Mouse (Mus musculus) testis, adult 2 months (tissue): ENCODE results near the gene Gatad2a. TPM values are rescaled to one million over a fixed set of nuclear protein-coding genes. Genes with fewer than 3 reads are reported as not detected.

Experiments
- H3K27ac ChIP-seq: fragments of 200-500 bp; 2 replicates; pipeline ENCODE4 v1.5.1; 2012; ENCODE audit warnings: low read depth, low read length; ENCODE audit not compliant: control insufficient read depth, insufficient read depth
- H3K27me3 ChIP-seq: fragments of 200-500 bp; 2 replicates; pipeline ENCODE4 v1.6.1; 2012; ENCODE audit warnings: mild to moderate bottlenecking, low read length, moderate library complexity; ENCODE audit not compliant: control insufficient read depth, insufficient read depth
- H3K36me3 ChIP-seq: fragments of 200-500 bp; 2 replicates; pipeline ENCODE4 v1.6.1; 2012; ENCODE audit warnings: mild to moderate bottlenecking, low read length; ENCODE audit not compliant: control insufficient read depth, insufficient read depth
- H3K4me1 ChIP-seq: fragments of 200-500 bp; 2 replicates; pipeline ENCODE4 v1.6.1; 2012; ENCODE audit warnings: low read length; ENCODE audit not compliant: control insufficient read depth, insufficient read depth
- H3K4me3 ChIP-seq: fragments of 200-500 bp; 2 replicates; pipeline ENCODE4 v1.5.1; 2012; ENCODE audit warnings: low read depth, mild to moderate bottlenecking, low read length, moderate library complexity, mixed read lengths; ENCODE audit not compliant: control insufficient read depth
- CTCF ChIP-seq: fragments of 200-500 bp; IDR thresholded peaks from 2 replicates; pipeline ENCODE4 v1.5.1; 2012; ENCODE audit warnings: low read depth, mild to moderate bottlenecking, inconsistent platforms, low read length, moderate library complexity; ENCODE audit not compliant: control insufficient read depth, insufficient read depth, insufficient replicate concordance
- POLR2A ChIP-seq: fragments of 200-500 bp; IDR thresholded peaks from 2 replicates; pipeline ENCODE4 v1.6.1; 2012; ENCODE audit warnings: low read depth, mild to moderate bottlenecking, inconsistent platforms, low read length, moderate library complexity; ENCODE audit not compliant: control insufficient read depth
- polyA plus RNA-seq: library from polyadenylated mRNA; depleted of rRNA; stranded (reverse); fragments of >200 nt; gene quantifications from 2 replicates; pipeline ENCODE4 v1.2.3, GENCODE M21; 2012

The Gatad2a gene
- polyA plus RNA-seq, 1 experiment: 80.8 TPM

DNA sequence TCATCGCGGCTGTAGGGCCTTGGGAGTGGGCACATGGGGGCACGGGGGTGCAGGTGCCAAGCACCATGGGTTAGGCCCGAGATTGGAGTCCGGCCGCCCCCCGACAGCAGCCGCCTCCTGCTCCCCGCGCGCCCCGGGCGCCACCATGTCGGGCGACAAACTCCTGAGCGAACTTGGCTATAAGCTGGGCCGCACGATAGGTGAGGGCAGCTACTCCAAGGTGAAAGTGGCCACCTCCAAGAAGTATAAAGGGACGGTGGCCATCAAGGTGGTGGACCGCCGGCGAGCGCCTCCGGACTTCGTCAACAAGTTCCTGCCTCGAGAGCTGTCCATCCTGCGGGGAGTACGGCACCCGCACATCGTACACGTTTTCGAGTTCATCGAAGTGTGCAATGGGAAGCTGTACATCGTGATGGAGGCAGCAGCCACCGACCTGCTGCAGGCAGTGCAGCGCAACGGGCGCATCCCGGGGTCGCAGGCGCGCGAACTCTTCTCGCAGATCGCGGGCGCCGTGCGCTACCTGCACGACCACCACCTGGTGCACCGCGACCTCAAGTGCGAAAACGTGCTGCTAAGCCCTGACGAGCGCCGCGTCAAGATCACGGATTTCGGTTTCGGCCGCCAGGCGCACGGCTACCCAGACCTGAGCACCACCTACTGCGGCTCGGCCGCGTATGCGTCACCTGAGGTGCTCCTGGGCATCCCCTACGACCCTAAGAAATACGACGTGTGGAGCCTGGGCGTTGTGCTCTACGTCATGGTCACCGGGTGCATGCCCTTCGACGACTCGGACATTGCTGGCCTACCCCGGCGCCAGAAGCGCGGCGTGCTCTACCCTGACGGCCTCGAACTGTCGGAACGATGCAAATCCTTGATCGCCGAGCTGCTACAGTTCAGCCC, 93.8 kb downstream of the Gatad2a start, which contains the start of the genes Tssk6, Ndufa13 and Yjefn3:
Gene Tssk6, plus strand, starts transcription at position 22 of the 900 bp plus-strand sequence.
Gene Ndufa13, minus strand, starts transcription at position 396 of the 900 bp plus-strand sequence.
Gene Yjefn3, minus strand, starts transcription at position 550 of the 900 bp plus-strand sequence.
- H3K36me3 ChIP-seq: no peaks in the 10 kb centered on the region
- peak within 1 kb of the TSS; percentile 97 for H3K27ac ChIP-seq
- H3K27me3 ChIP-seq: no peaks in the 10 kb centered on the region
- H3K4me3 ChIP-seq: peak within 1 kb of the TSS; percentile 99
- H3K4me1 ChIP-seq: peaks cover 24% of the 10 kb centered on the region
- TF ChIP-seq POLR2A: peak; percentile 50
- no peak for TF ChIP-seq CTCF

DNA sequence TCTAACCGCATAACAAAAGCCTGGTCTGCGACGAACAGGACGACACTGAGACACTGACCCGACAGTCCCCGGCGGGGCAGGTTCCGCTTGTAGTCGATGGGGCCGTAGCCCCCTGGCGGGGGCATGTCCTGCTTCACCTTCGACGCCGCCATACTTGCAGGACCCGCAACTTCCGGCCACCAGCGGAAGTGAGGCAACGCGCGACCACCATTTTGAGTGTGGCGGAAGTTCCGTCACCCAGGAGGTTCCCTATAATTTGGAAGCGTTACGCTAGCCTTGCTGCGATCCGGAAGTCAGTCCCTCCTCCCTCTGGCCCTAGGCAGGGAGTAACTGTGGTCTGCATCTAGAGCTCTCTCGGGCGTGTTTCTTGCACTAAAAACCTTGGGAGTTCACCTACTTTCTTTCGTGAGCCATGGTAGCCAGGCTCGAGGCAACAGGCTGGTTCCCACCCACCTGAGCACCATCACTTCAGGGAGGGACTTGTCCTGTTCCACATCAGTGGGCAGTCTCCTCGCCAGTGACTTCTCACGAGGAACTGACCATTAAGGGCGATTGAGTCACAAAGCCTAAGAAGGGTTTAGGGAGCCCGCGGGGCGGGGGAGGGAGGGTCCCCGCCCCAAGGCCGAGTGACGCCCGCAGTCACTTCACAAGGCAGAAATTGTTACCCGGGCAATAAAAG, 94.6 kb downstream of the Gatad2a start:
- TF ChIP-seq POLR2A: peak; percentile 80
- TF ChIP-seq CTCF: peak; percentile 38; the same call in 1 of the 2 replicates
- H3K4me3 ChIP-seq: peak overlapping the region; percentile 99
- peak overlapping the region; percentile 97 for H3K27ac ChIP-seq
- H3K27me3 ChIP-seq: no peaks in the 10 kb centered on the region
- H3K36me3 ChIP-seq: no peaks in the 10 kb centered on the region
- H3K4me1 ChIP-seq: peaks cover 24% of the 10 kb centered on the region

DNA sequence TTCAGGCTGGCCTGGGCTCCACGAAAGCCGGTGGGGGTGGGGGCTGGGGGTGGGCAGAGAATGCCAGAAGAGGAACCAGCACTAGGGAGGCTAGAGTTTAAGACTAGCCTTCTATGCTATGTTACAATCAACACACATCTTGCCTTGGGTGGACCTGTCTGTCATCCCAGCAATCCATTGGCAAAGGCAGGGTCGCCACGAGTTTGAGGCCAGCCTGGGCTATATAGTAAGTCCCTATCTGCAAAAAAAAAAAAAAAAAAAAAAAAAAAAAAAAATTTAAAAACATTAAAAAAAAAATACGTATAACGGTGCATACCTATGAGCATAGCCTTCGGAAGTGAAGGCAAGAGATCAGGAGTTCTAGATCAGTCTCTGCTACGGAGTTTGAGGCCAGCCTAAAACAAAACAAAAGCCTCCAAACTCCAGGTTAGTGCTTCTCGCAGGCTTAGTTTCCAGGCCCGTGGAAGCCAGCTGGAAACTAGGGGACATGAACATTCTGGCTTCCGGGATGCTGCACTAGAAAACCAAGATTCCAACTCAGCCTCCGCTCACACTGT, 95.2 kb downstream of the Gatad2a start:
- peak overlapping the region; percentile 97 for H3K27ac ChIP-seq
- peaks cover 24% of the 10 kb centered on the region for H3K4me1 ChIP-seq
- H3K27me3 ChIP-seq: no peaks in the 10 kb centered on the region
- TF ChIP-seq POLR2A (no peak), CTCF (no peak)
- H3K36me3 ChIP-seq: no peaks in the 10 kb centered on the region
- peak overlapping the region; percentile 99 for H3K4me3 ChIP-seq

DNA sequence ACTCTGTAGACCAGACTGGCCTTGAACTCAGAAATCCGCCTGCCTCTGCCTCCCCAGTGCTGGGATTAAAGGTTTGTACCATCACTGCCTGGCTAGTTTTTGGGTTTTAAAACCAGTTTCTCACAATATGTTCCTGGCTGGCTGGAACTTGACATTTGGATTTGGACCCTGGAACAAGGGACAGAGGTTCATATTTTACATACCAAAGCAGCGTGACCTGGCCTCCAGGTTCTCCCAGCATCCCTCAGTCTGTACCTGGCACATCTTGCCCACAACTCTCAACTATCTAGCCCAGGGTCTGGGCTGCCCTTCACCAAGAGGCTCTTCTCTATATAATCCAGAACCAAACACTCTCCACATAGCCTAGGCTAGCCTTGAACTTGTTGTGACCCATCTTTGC, 96.3 kb downstream of the Gatad2a start:
- TF ChIP-seq POLR2A: no peak
- TF ChIP-seq CTCF: no peak
- Histone ChIP-seq H3K36me3 (no peaks in the 10 kb centered on the region), H3K4me1 (peaks cover 24% of the 10 kb centered on the region), H3K4me3 (peak overlapping the region; percentile 28), H3K27ac (no peak overlapping the region), H3K27me3 (no peaks in the 10 kb centered on the region)

DNA sequence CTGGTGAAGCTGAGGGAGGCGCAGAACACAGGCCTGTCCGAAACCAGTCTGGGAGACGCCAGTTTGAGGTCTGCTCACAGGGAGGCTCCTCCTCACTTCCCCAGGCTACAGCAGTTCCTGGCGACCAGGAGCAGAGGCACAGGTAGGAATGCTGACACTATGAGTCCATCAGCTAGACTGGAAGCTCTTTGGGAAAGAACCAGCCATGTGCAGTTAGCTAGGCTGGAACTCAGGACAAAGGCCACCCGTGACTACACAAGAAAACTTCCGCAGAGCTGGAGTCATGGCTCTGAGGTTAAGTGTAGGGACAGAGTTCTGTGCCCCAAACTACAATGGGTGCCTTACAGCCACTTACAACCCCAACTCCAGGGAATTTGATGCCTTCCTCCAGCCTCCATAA, 98.3 kb downstream of the Gatad2a start:
- H3K27me3 ChIP-seq: no peaks in the 10 kb centered on the region
- H3K27ac ChIP-seq: no peak overlapping the region
- TF ChIP-seq POLR2A (no peak), CTCF (no peak)
- no peak overlapping the region for H3K4me3 ChIP-seq
- no peaks in the 10 kb centered on the region for H3K36me3 ChIP-seq
- H3K4me1 ChIP-seq: peaks cover 12% of the 10 kb centered on the region

DNA sequence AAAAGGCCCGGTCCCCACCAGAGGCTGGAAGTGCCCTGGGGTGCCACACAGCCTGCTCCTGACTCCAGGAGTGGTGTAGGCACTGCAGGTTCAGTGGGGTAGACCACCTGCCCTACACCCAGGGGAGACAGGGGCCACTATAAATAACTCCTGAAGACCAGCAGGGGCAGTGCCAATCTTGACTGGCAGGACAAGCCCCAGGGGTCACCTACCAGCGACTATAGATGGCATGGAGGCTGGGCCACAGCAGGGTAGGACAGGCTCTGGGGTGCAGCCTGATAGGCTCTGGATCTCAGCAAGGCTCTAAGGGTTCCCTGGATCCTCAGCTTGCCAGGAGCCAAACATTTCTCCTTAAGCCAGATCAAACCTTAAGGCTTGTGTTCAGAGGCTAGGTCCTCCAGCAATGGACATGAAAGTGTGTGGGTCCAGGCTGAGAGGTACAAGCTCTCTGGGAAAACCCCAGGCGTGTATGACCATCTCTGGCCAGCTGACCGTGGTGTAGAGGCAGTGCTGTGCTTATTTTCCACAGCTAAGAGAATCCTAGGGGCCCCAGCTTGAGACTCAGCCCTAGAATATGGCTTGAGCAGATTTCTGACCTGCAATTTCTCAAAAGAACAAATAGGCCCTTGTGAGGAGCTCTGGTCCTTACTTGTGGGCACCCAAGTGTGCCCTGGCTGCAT, 100.3 kb downstream of the Gatad2a start:
- TF ChIP-seq POLR2A: no peak
- TF ChIP-seq CTCF: no peak
- H3K27ac ChIP-seq: no peak overlapping the region
- no peaks in the 10 kb centered on the region; the same call in 1 of the 2 replicates for H3K4me1 ChIP-seq
- no peaks in the 10 kb centered on the region for H3K27me3 ChIP-seq
- H3K36me3 ChIP-seq: no peaks in the 10 kb centered on the region
- H3K4me3 ChIP-seq: no peak overlapping the region
